Mouse (Mus musculus) cerebellum, adult 2 months (tissue): Measurements from ENCODE around the gene Atg5.

ENCODE experiments used
- CTCF ChIP-seq: fragments of 200-500 bp; IDR thresholded peaks from 2 replicates; pipeline ENCODE4 v1.5.1; 2011; ENCODE audit warnings: low read depth, mild to moderate bottlenecking, control low read depth, low read length, moderate library complexity, borderline replicate concordance; ENCODE audit not compliant: insufficient read depth
- POLR2A ChIP-seq: fragments of 200-500 bp; IDR thresholded peaks from 2 replicates; pipeline ENCODE4 v1.6.1; 2011; ENCODE audit warnings: low read length, control low read depth, borderline replicate concordance; ENCODE audit not compliant: insufficient read depth

DNA sequence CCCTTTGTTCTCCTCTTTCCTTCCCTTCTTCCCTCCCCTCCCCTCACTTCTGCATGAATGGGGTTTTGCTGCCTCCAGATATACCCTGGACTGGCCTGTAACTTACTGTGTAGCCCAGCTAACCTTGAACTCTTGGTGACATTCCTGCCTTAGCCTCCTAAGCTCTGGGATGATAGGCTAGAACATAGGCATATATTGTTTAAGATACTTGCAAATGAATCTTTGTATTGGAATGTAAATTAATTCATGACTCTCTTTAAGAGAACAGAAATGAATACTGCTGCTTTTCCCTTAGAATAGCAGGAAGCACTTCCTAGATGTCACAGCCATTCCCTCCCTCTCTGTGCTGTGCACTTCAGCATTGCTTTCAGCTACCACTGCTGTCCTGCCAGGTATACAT, 40.1 kb downstream of the Atg5 start:
- TF ChIP-seq CTCF, result no peak
- no peak for TF ChIP-seq POLR2A
